Mouse (Mus musculus) activated CD4-positive, CD25-positive, alpha-beta regulatory T cell, adult 9 weeks (primary cell): ENCODE data around the gene Ankmy1. TPM values are rescaled to one million over a fixed set of nuclear protein-coding genes. Genes with fewer than 3 reads are reported as not detected.

Source experiments
- polyA plus RNA-seq: library from polyadenylated mRNA; unstranded; fragments of 100-300 nt; shearing (Covaris generic); gene quantifications from one replicate; pipeline ENCODE4 v1.2.1, GENCODE M21; 2017

The Ankmy1 gene
- 0.66 TPM for polyA plus RNA-seq

GRCm38 (mm10) chr1:92902786-92903185 lies at the start of gene Ankmy1:
Gene Ankmy1 (minus strand): TSS chr1:92902906.

GRCm38 (mm10) chr1:92950607-92951006 lies 47.9 kb upstream of the Ankmy1 start, which contains the start of gene Gpr35:
Gene Gpr35 (plus strand): TSS chr1:92950865.

GRCm38 (mm10) chr1:92934182-92934827 lies 31.6 kb upstream of the Ankmy1 start, which contains the start of gene Capn10:
Gene Capn10 (plus strand): TSS chr1:92934376.

GRCm38 (mm10) chr1:92910239-92910885 lies 7.7 kb upstream of the Ankmy1 start, which contains the start of gene Rnpepl1:
Gene Rnpepl1 (plus strand): TSS chr1:92910783.

GRCm38 (mm10) chr1:92906779-92907631 lies 4.3 kb upstream of the Ankmy1 start, which contains the start of gene Dusp28:
Gene Dusp28 (plus strand): TSS chr1:92906981.

GRCm38 (mm10) chr1:92831188-92832001 lies 71.3 kb downstream of the Ankmy1 start, which contains the start of gene Gpc1:
Gene Gpc1 (plus strand): TSS chr1:92831645.

Other genes starting within 250 kb of the Ankmy1 start
- 1.0 TPM for gene Gpc1, start 71.3 kb downstream of the Ankmy1 start, polyA plus RNA-seq
- 4.3 TPM for gene Dusp28, start 4.1 kb upstream of the Ankmy1 start, polyA plus RNA-seq
- gene Rnpepl1, start 7.9 kb upstream of the Ankmy1 start, polyA plus RNA-seq = 12.8 TPM
- 11.7 TPM for gene Capn10, start 31.5 kb upstream of the Ankmy1 start, polyA plus RNA-seq
- 0.99 TPM for gene Gpr35, start 48.0 kb upstream of the Ankmy1 start, polyA plus RNA-seq
- not detected for gene Aqp12, start 103.4 kb upstream of the Ankmy1 start, polyA plus RNA-seq
- not detected for gene Kif1a, start 199.0 kb upstream of the Ankmy1 start, polyA plus RNA-seq
- gene Agxt, start 232.3 kb upstream of the Ankmy1 start, polyA plus RNA-seq = not detected